ENCODE assay signal across 17 mouse cellular contexts in genomic region chr7:75751161-75751803, GRCm38 (mm10).
DNase-seq lines count a peak whose midpoint lies in the region; ATAC-seq and TF ChIP-seq lines count a peak whose summit lies in the region.
"Had no signal": no experiment of that assay in that cellular context is flagged by ENCODE, and none has a peak within 500 bp of the region (broad histone marks: within the 10 kb centered on the region; RNA-seq: fewer than 3 reads in every experiment).

No protein-coding gene starts in this region.

- no peak for ATAC-seq in heart, embryonic 15.5 days (replicated peaks; ENCODE audit: insufficient number of reproducible peaks, insufficient read depth, low FRiP score, low read depth)
- ATAC-seq in liver, embryonic 13.5 days (ENCODE audit: low read depth): peak; percentile 95
- no peak for ATAC-seq in CD4-positive, CD25-positive, alpha-beta regulatory T cell, adult 4 months
- no peak for ATAC-seq in inflammation-experienced regulatory T-cells, adult 6 months

- intact Hi-C loops in heart, adult 2 months (cut with DNase I): no loop called here

- no peak for TF ChIP-seq EP300 in heart, adult 2 months (IDR thresholded peaks at IDR 0.05; ENCODE audit: insufficient read depth, low read depth, low read length)
- TF ChIP-seq EP300 in CH12.LX (IDR thresholded peaks at IDR 0.05; ENCODE audit: low read length): no peak

- H3K9me3 ChIP-seq in heart, embryonic 15.5 days (replicated peaks): no peaks in the 10 kb centered on the region
- peaks cover 4% of the 10 kb centered on the region for H3K9me3 ChIP-seq in CH12.LX (replicated peaks; ENCODE audit: low read length)
- H3K9me3 ChIP-seq in liver, embryonic 13.5 days (replicated peaks): no peaks in the 10 kb centered on the region
- H3K9me3 ChIP-seq: embryonic facial prominence, embryonic 12.5 days; forebrain, embryonic 10.5 days; hindbrain, embryonic 15.5 days; neural tube, embryonic 12.5 days had no signal

- TF ChIP-seq POLR2A in heart, adult 2 months (IDR thresholded peaks at IDR 0.05; ENCODE audit: insufficient read depth, low read depth, low read length): no peak
- no peak for TF ChIP-seq POLR2A in CH12.LX (IDR thresholded peaks at IDR 0.05; ENCODE audit: low read depth, low read length)

- in situ Hi-C loops in CH12.LX (cut with MboI; ENCODE audit: low pct_ligation_motif_present, low pct_unique_long_range_greater_than_20kb, low sequenced_read_pairs): no loop called here

- 68% methylated on average over 14 of the region's 14 CpGs for WGBS in heart, embryonic 15.5 days
- 76% methylated on average over 14 of the region's 14 CpGs for WGBS in heart, adult 2 months
- 40% methylated on average over 14 of the region's 14 CpGs for WGBS in liver, embryonic 13.5 days (ENCODE audit: insufficient replicate concordance)

- dilution Hi-C loops in CH12.LX (cut with MboI; ENCODE audit: extremely low pct_ligation_motif_present, extremely low pct_unique_long_range_greater_than_20kb, low sequenced_read_pairs): no loop called here

- H3K79me2 ChIP-seq in heart, adult 2 months (replicated peaks; ENCODE audit: control insufficient read depth, insufficient read depth, low read length): no peaks in the 10 kb centered on the region
- H3K79me2 ChIP-seq in CH12.LX (replicated peaks; ENCODE audit: control insufficient read depth, extremely low read depth, insufficient read depth, poor library complexity, severe bottlenecking): no peaks in the 10 kb centered on the region

- DNase-seq in heart, adult 2 months: no peak
- no peak for DNase-seq in CH12.LX (ENCODE audit: extremely low read depth)
- peak; percentile 45 for DNase-seq in MEL-GATA-1-ER (ENCODE audit: extremely low read depth, low read depth)
- DNase-seq in liver, embryonic 13.5 days: peak; percentile 73
- no peak for DNase-seq in adrenal gland, postnatal 10 days
- DNase-seq: cerebellum, adult 11 months; cerebellum, postnatal 36 days; kidney, adult 2 months; kidney, postnatal 4 days; right cerebral cortex, postnatal 14 days had no signal

- H3K4me3 ChIP-seq in heart, embryonic 15.5 days: no peak overlapping the region
- H3K4me3 ChIP-seq in heart, adult 2 months: no peak overlapping the region
- H3K4me3 ChIP-seq in CH12.LX (replicated peaks in 1 of 3; ENCODE audit: low read depth in 2 of 3, low read length in 2 of 3, poor library complexity in 1 of 3): no peak overlapping the region
- no peak overlapping the region for H3K4me3 ChIP-seq in liver, embryonic 13.5 days (replicated peaks)
- H3K4me3 ChIP-seq: embryonic facial prominence, embryonic 12.5 days; forebrain, embryonic 10.5 days; hindbrain, embryonic 15.5 days; neural tube, embryonic 12.5 days had no signal

- peaks cover 72% of the 10 kb centered on the region for H3K36me3 ChIP-seq in heart, embryonic 15.5 days
- H3K36me3 ChIP-seq in heart, adult 2 months (ENCODE audit: control insufficient read depth, insufficient read depth, low read length): no peaks in the 10 kb centered on the region; the same call in 1 of the 2 replicates
- H3K36me3 ChIP-seq in CH12.LX (replicated peaks in 1 of 2; ENCODE audit: control insufficient read depth in 1 of 2, insufficient read depth in 1 of 2, low read length in 1 of 2): peaks cover 74 to 95% of the 10 kb centered on the region in 2 experiments
- H3K36me3 ChIP-seq in liver, embryonic 13.5 days: peaks cover 91% of the 10 kb centered on the region
- H3K36me3 ChIP-seq: hindbrain, embryonic 15.5 days had no signal

- H3K9ac ChIP-seq in heart, embryonic 15.5 days: no peak overlapping the region
- no peak overlapping the region for H3K9ac ChIP-seq in heart, adult 2 months (ENCODE audit: low read depth, low read length)
- H3K9ac ChIP-seq in CH12.LX (ENCODE audit: insufficient read depth, low read depth): no peak overlapping the region
- H3K9ac ChIP-seq in liver, embryonic 13.5 days: peak overlapping the region; percentile 51
- H3K9ac ChIP-seq: embryonic facial prominence, embryonic 12.5 days; hindbrain, embryonic 15.5 days; neural tube, embryonic 12.5 days had no signal

- no peak for TF ChIP-seq RAD21 in CH12.LX (IDR thresholded peaks at IDR 0.05; ENCODE audit: low read depth, low read length)

- no peak overlapping the region for H3K4me2 ChIP-seq in heart, embryonic 15.5 days
- H3K4me2 ChIP-seq in CH12.LX (ENCODE audit: insufficient read depth, low read depth, poor library complexity, severe bottlenecking): no peak overlapping the region
- peak overlapping the region; percentile 48 for H3K4me2 ChIP-seq in liver, embryonic 13.5 days
- H3K4me2 ChIP-seq: embryonic facial prominence, embryonic 12.5 days; hindbrain, embryonic 15.5 days; neural tube, embryonic 12.5 days had no signal

- peaks cover 26% of the 10 kb centered on the region for H3K4me1 ChIP-seq in heart, embryonic 15.5 days (replicated peaks)
- H3K4me1 ChIP-seq in heart, adult 2 months (ENCODE audit: control insufficient read depth, insufficient read depth, low read length): no peaks in the 10 kb centered on the region; the same call in 1 of the 2 replicates
- H3K4me1 ChIP-seq in CH12.LX (ENCODE audit: control insufficient read depth in 1 of 2, insufficient read depth in 2 of 2): peaks cover 7 to 46% of the 10 kb centered on the region in 2 experiments; a peak in 3 of 4 replicates
- peaks cover 62% of the 10 kb centered on the region for H3K4me1 ChIP-seq in liver, embryonic 13.5 days (replicated peaks)

- no peaks in the 10 kb centered on the region for H3K27me3 ChIP-seq in heart, embryonic 15.5 days
- H3K27me3 ChIP-seq in heart, adult 2 months (ENCODE audit: control insufficient read depth, insufficient read depth, low read length): no peaks in the 10 kb centered on the region
- H3K27me3 ChIP-seq in CH12.LX (replicated peaks): no peaks in the 10 kb centered on the region
- no peaks in the 10 kb centered on the region for H3K27me3 ChIP-seq in liver, embryonic 13.5 days
- H3K27me3 ChIP-seq: embryonic facial prominence, embryonic 12.5 days; hindbrain, embryonic 15.5 days; neural tube, embryonic 12.5 days had no signal

- 0 out of 2 replicates have a peak overlapping the region, but pooled peaks have one; percentile 22 for H3K27ac ChIP-seq in heart, embryonic 15.5 days
- H3K27ac ChIP-seq in heart, adult 2 months: no peak overlapping the region
- H3K27ac ChIP-seq in CH12.LX (ENCODE audit: insufficient read depth, low read depth): 0 out of 2 replicates have a peak overlapping the region, but pooled peaks have one; percentile 8
- H3K27ac ChIP-seq in liver, embryonic 13.5 days: peak overlapping the region; percentile 86
- H3K27ac ChIP-seq: embryonic facial prominence, embryonic 12.5 days; forebrain, embryonic 10.5 days; hindbrain, embryonic 15.5 days; neural tube, embryonic 12.5 days had no signal

- TF ChIP-seq CTCF in heart, adult 2 months (IDR thresholded peaks at IDR 0.05): no peak
- TF ChIP-seq CTCF in CH12.LX (conservative IDR thresholded peaks at IDR 0.05 in 1 of 2, IDR thresholded peaks at IDR 0.05 in 1 of 2; ENCODE audit: low read depth in 2 of 2, low read length in 2 of 2): no peak

TF ChIP-seq in CH12.LX, 34 proteins besides CTCF, POLR2A, EP300 and RAD21:
- TF ChIP-seq CHD2 (IDR thresholded peaks at IDR 0.05; ENCODE audit: low read length): no peak
- no peak for TF ChIP-seq ELF1 (IDR thresholded peaks at IDR 0.05; ENCODE audit: low read depth, low read length)
- no peak for TF ChIP-seq ZC3H11A (IDR thresholded peaks at IDR 0.05; ENCODE audit: low read depth, low read length)
- TF ChIP-seq E2F4 (IDR thresholded peaks at IDR 0.05; ENCODE audit: insufficient replicate concordance, low read depth, low read length): no peak
- TF ChIP-seq MAFK (IDR thresholded peaks at IDR 0.05; ENCODE audit: insufficient replicate concordance, low read length): no peak
- TF ChIP-seq BHLHE40 (IDR thresholded peaks at IDR 0.05; ENCODE audit: low read depth, low read length): no peak
- no peak for TF ChIP-seq JUND (conservative IDR thresholded peaks at IDR 0.05; ENCODE audit: low read depth, low read length)
- no peak for TF ChIP-seq ZKSCAN1 (IDR thresholded peaks at IDR 0.05; ENCODE audit: borderline replicate concordance, low read depth, low read length)

Comparison
In these comparisons a context has a peak if more than half of its experiments do, and no peak if none do; other contexts are left out.
1. DNase-seq: peak in MEL-GATA-1-ER (single experiment) and liver, embryonic 13.5 days (single experiment); none in heart, adult 2 months (0 of 2), CH12.LX (single experiment) and adrenal gland, postnatal 10 days (single experiment).